Comparison of ENCODE assay signal across 8 mouse cellular contexts in the genomic region with DNA sequence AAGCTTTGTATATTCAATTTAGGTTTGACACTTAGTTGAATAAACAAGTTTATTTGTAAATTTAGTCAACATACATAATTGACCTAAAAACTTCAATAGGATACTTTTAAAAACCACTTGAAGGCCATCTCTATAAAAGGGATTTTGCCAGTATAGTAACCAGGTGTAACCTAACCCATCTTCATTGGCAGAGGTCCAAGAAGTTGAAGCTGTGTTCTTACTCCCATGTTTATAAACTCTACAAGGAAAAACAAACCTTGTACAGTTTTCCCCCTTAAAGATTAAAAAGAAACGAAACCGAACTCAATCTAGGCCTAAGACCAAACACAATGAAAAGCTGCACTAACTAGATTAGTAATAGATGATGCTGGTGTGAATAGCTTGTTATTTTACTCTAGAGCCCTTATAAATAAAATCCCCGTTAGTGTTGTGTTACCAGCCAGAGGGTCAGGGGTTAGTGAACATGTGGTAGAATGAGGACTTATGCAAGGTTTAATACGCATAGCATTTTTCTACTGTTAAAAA. TPM values are rescaled to one million over a fixed set of nuclear protein-coding genes. Genes with fewer than 3 reads are reported as not detected.
A peak's percentile ranks its signal among the peaks of the same experiment; 100 is the strongest.
DNase-seq lines count a peak whose midpoint lies in the region; ATAC-seq and TF ChIP-seq lines count a peak whose summit lies in the region.

No protein-coding gene starts in this region.

- H3K4me3 ChIP-seq in lung, postnatal 0 days (ENCODE audit: low read depth, low read length), result peak overlapping the region; percentile 43
- H3K4me3 ChIP-seq in limb, embryonic 14.5 days (replicated peaks; ENCODE audit: low read length), result peak overlapping the region; percentile 34
- peak overlapping the region; percentile 31 for H3K4me3 ChIP-seq in stomach, embryonic 16.5 days (replicated peaks; ENCODE audit: low read length)

- DNase-seq in CD4-positive, CD25-positive, alpha-beta regulatory T cell, adult 2 months (ENCODE audit: low read depth, low spot score), result peak; percentile 36
- no peak for DNase-seq in lung, postnatal 0 days (ENCODE audit: low spot score)
- DNase-seq in lung, postnatal 10 days, result no peak
- DNase-seq in limb, embryonic 14.5 days (ENCODE audit: low spot score), result no peak
- DNase-seq in ovary, postnatal 10 days (ENCODE audit: low spot score), result no peak
- no peak for DNase-seq in cerebellum, adult 11-12 months

- H3K4me1 ChIP-seq in lung, postnatal 0 days (ENCODE audit: insufficient read depth, low read depth, low read length), result no peaks in the 10 kb centered on the region; the same call in 1 of the 2 replicates
- peaks cover 8% of the 10 kb centered on the region; the same call in 1 of the 2 replicates for H3K4me1 ChIP-seq in limb, embryonic 14.5 days (ENCODE audit: control insufficient read depth, insufficient read depth, low read length)
- H3K4me1 ChIP-seq in stomach, embryonic 16.5 days (ENCODE audit: control insufficient read depth, insufficient read depth, low read length), result peaks cover 2% of the 10 kb centered on the region; the same call in 1 of the 2 replicates

- H3K9me3 ChIP-seq in lung, postnatal 0 days (ENCODE audit: low read length), result no peaks in the 10 kb centered on the region
- no peaks in the 10 kb centered on the region for H3K9me3 ChIP-seq in limb, embryonic 14.5 days (ENCODE audit: control insufficient read depth, low read length)
- H3K9me3 ChIP-seq in stomach, embryonic 16.5 days (replicated peaks; ENCODE audit: control insufficient read depth, low read length), result no peaks in the 10 kb centered on the region

- H3K27me3 ChIP-seq in lung, postnatal 0 days (replicated peaks; ENCODE audit: insufficient read depth, low read length), result no peaks in the 10 kb centered on the region
- H3K27me3 ChIP-seq in limb, embryonic 14.5 days (ENCODE audit: control insufficient read depth, insufficient read depth, low read length), result no peaks in the 10 kb centered on the region
- H3K27me3 ChIP-seq in stomach, embryonic 16.5 days (ENCODE audit: control insufficient read depth, insufficient read depth, low read length), result no peaks in the 10 kb centered on the region

- no peak for TF ChIP-seq POLR2A in limb, embryonic 14.5 days (IDR thresholded peaks at IDR 0.05; ENCODE audit: borderline replicate concordance, extremely low read depth, insufficient read depth, insufficient read length)

- H3K4me2 ChIP-seq in lung, postnatal 0 days (replicated peaks; ENCODE audit: low read depth, low read length), result peak overlapping the region; percentile 70
- peak overlapping the region; percentile 63 for H3K4me2 ChIP-seq in limb, embryonic 14.5 days (replicated peaks; ENCODE audit: low read depth, low read length, severe bottlenecking)
- H3K4me2 ChIP-seq in stomach, embryonic 16.5 days (ENCODE audit: low read depth, low read length), result peak overlapping the region; percentile 51

- TF ChIP-seq CTCF in lung, postnatal 0 days (IDR thresholded peaks at IDR 0.05), result no peak

- no peak overlapping the region for H3K27ac ChIP-seq in lung, postnatal 0 days (ENCODE audit: low read length)
- no peak overlapping the region for H3K27ac ChIP-seq in limb, embryonic 14.5 days (replicated peaks; ENCODE audit: low read depth, low read length)
- no peak overlapping the region for H3K27ac ChIP-seq in stomach, embryonic 16.5 days (ENCODE audit: low read length)

- H3K36me3 ChIP-seq in lung, postnatal 0 days (ENCODE audit: insufficient read depth, low read length), result peaks cover 10% of the 10 kb centered on the region
- H3K36me3 ChIP-seq in limb, embryonic 14.5 days (ENCODE audit: control insufficient read depth, insufficient read depth, low read length), result peaks cover 29% of the 10 kb centered on the region
- no peaks in the 10 kb centered on the region; the same call in 1 of the 2 replicates for H3K36me3 ChIP-seq in stomach, embryonic 16.5 days (ENCODE audit: control insufficient read depth, insufficient read depth, low read length)

- 28% methylated on average over 4 of the region's 4 CpGs for WGBS in lung, postnatal 0 days
- 57% methylated on average over 4 of the region's 4 CpGs for WGBS in limb, embryonic 14.5 days
- 30% methylated on average over 4 of the region's 4 CpGs for WGBS in stomach, embryonic 16.5 days

- H3K9ac ChIP-seq in lung, postnatal 0 days (replicated peaks; ENCODE audit: low read depth), result peak overlapping the region; percentile 32; the same call in 1 of the 2 replicates
- peak overlapping the region; percentile 13; the same call in 1 of the 2 replicates for H3K9ac ChIP-seq in limb, embryonic 14.5 days (ENCODE audit: low read depth, low read length, severe bottlenecking)
- no peak overlapping the region for H3K9ac ChIP-seq in stomach, embryonic 16.5 days (ENCODE audit: low read length)

- no peak for TF ChIP-seq EP300 in lung, postnatal 0 days (IDR thresholded peaks at IDR 0.05)

- no peak for ATAC-seq in CD4-positive, CD25-positive, alpha-beta regulatory T cell, adult 4 months
- ATAC-seq in lung, postnatal 0 days, result no peak
- ATAC-seq in limb, embryonic 14.5 days (ENCODE audit: low FRiP score, low read depth), result no peak
- no peak for ATAC-seq in stomach, embryonic 16.5 days (ENCODE audit: insufficient read depth, low FRiP score)

RNA-seq across cellular contexts. Expression of gene H3f3b, which starts 5.4 kb away (rescaled TPM):
- polyA plus RNA-seq in CD4-positive, CD25-positive, alpha-beta regulatory T cell, adult 4 months (2017; shearing (Covaris generic)), result 1,000 to 10,000 TPM; 1,562 to 1,754 TPM
- 1,667 and 1,708 TPM in 2 replicates for polyA plus RNA-seq in lung, postnatal 0 days (2015; fragmentation: Nextera tagmentation; extraction: Ambion mirVana)
- polyA plus RNA-seq in limb, embryonic 14.5 days (2012; rRNA removed), result 871 and 951 TPM in 2 replicates
- polyA plus RNA-seq in limb, embryonic 14.5 days (2014; fragmentation: Nextera tagmentation; extraction: Ambion mirVana), result 1,919 and 2,014 TPM in 2 replicates
- 1,496 and 1,592 TPM in 2 replicates for polyA plus RNA-seq in stomach, embryonic 16.5 days (2015; fragmentation: Nextera tagmentation; extraction: Ambion mirVana)

RNA-seq across cellular contexts. Expression of gene Unk, which starts 7.8 kb away (rescaled TPM):
- 10 to 100 TPM; 10.4 to 16.1 TPM for polyA plus RNA-seq in CD4-positive, CD25-positive, alpha-beta regulatory T cell, adult 4 months (2017; shearing (Covaris generic))
- 14.5 and 15.0 TPM in 2 replicates for polyA plus RNA-seq in lung, postnatal 0 days (2015; fragmentation: Nextera tagmentation; extraction: Ambion mirVana)
- polyA plus RNA-seq in limb, embryonic 14.5 days (2012; rRNA removed), result 80.3 and 99.4 TPM in 2 replicates
- polyA plus RNA-seq in limb, embryonic 14.5 days (2014; fragmentation: Nextera tagmentation; extraction: Ambion mirVana), result 33.1 and 39.2 TPM in 2 replicates
- 26.4 and 26.9 TPM in 2 replicates for polyA plus RNA-seq in stomach, embryonic 16.5 days (2015; fragmentation: Nextera tagmentation; extraction: Ambion mirVana)

RNA-seq across cellular contexts. Expression of gene Galk1, which starts 9.8 kb away (rescaled TPM):
- 10 to 100 TPM; 13.1 to 18.4 TPM for polyA plus RNA-seq in CD4-positive, CD25-positive, alpha-beta regulatory T cell, adult 4 months (2017; shearing (Covaris generic))
- polyA plus RNA-seq in lung, postnatal 0 days (2015; fragmentation: Nextera tagmentation; extraction: Ambion mirVana), result 91.0 and 95.6 TPM in 2 replicates
- polyA plus RNA-seq in limb, embryonic 14.5 days (2012; rRNA removed), result 115 and 139 TPM in 2 replicates
- 162 and 164 TPM in 2 replicates for polyA plus RNA-seq in limb, embryonic 14.5 days (2014; fragmentation: Nextera tagmentation; extraction: Ambion mirVana)
- 186 and 187 TPM in 2 replicates for polyA plus RNA-seq in stomach, embryonic 16.5 days (2015; fragmentation: Nextera tagmentation; extraction: Ambion mirVana)

RNA-seq across cellular contexts. Expression of gene Itgb4, which starts 47.8 kb away (rescaled TPM):
- not detected for polyA plus RNA-seq in CD4-positive, CD25-positive, alpha-beta regulatory T cell, adult 4 months (2017; shearing (Covaris generic))
- polyA plus RNA-seq in lung, postnatal 0 days (2015; fragmentation: Nextera tagmentation; extraction: Ambion mirVana), result 3.8 and 4.2 TPM in 2 replicates
- polyA plus RNA-seq in limb, embryonic 14.5 days (2012; rRNA removed), result 11.3 and 11.6 TPM in 2 replicates
- polyA plus RNA-seq in limb, embryonic 14.5 days (2014; fragmentation: Nextera tagmentation; extraction: Ambion mirVana), result 12.5 TPM in 2 replicates
- 18.9 and 24.4 TPM in 2 replicates for polyA plus RNA-seq in stomach, embryonic 16.5 days (2015; fragmentation: Nextera tagmentation; extraction: Ambion mirVana)

RNA-seq across cellular contexts. Expression of gene Unc13d, which starts 55.4 kb away (rescaled TPM):
- 100 to 1,000 TPM in 1 of 2 experiments, 10 to 100 TPM in 1; 73.8 to 138 TPM for polyA plus RNA-seq in CD4-positive, CD25-positive, alpha-beta regulatory T cell, adult 4 months (2017; shearing (Covaris generic))
- 14.9 and 25.3 TPM in 2 replicates for polyA plus RNA-seq in lung, postnatal 0 days (2015; fragmentation: Nextera tagmentation; extraction: Ambion mirVana)
- 4.1 and 4.3 TPM in 2 replicates for polyA plus RNA-seq in limb, embryonic 14.5 days (2012; rRNA removed)
- 3.4 and 3.8 TPM in 2 replicates for polyA plus RNA-seq in limb, embryonic 14.5 days (2014; fragmentation: Nextera tagmentation; extraction: Ambion mirVana)
- 8.3 and 9.9 TPM in 2 replicates for polyA plus RNA-seq in stomach, embryonic 16.5 days (2015; fragmentation: Nextera tagmentation; extraction: Ambion mirVana)
